Mouse (Mus musculus) myocyte (in vitro differentiated cells): ENCODE measurements around the gene Tprn. TPM values are rescaled to one million over a fixed set of nuclear protein-coding genes. Genes with fewer than 3 reads are reported as not detected.

Experiments
- H3K27me3 ChIP-seq: one replicate; pipeline ENCODE4 v1.6.1; 2011; ENCODE audit not compliant: control insufficient read depth, insufficient read depth, insufficient read length
- H3K36me3 ChIP-seq: one replicate; pipeline ENCODE4 v1.6.1; 2011; ENCODE audit not compliant: control insufficient read depth, insufficient read depth
- H3K4me2 ChIP-seq: one replicate; pipeline ENCODE4 v1.6.1; 2011; ENCODE audit warnings: low read depth, control low read depth
- H3K4me3 ChIP-seq: one replicate; pipeline ENCODE4 v1.5.1; 2011; ENCODE audit warnings: mild to moderate bottlenecking, control low read depth, moderate library complexity
- H3K79me2 ChIP-seq: one replicate; pipeline ENCODE4 v1.6.1; 2011; ENCODE audit not compliant: control insufficient read depth, insufficient read depth
- H3ac ChIP-seq: one replicate; pipeline ENCODE4 v1.6.1; 2011; ENCODE audit not compliant: control insufficient read depth, insufficient read length
- CEBPB ChIP-seq: IDR thresholded peaks from 2 replicates; pipeline ENCODE4 v1.6.1; 2011; ENCODE audit warnings: mild to moderate bottlenecking, moderate library complexity; ENCODE audit not compliant: poor library complexity, insufficient read depth, severe bottlenecking
- E2F4 ChIP-seq: IDR thresholded peaks from one replicate; pipeline ENCODE4 v1.6.1; 2011; ENCODE audit warnings: mild to moderate bottlenecking, control low read depth, moderate library complexity; ENCODE audit not compliant: insufficient read depth
- MAX ChIP-seq: IDR thresholded peaks from one replicate; pipeline ENCODE4 v1.6.1; 2011; ENCODE audit warnings: low read depth, mild to moderate bottlenecking, control low read depth
- MYOD1 ChIP-seq, 3 experiments: IDR thresholded peaks; one replicate each; pipeline ENCODE4 v1.6.1; 2011; ENCODE audit warnings: control low read depth in 2 of 3, low read depth in 2 of 3, mild to moderate bottlenecking in 2 of 3, moderate library complexity in 1 of 3; ENCODE audit not compliant: insufficient read length in 2 of 3, control insufficient read depth in 1 of 3
- MYOG ChIP-seq, 3 experiments: IDR thresholded peaks; one replicate each; pipeline ENCODE4 v1.6.1; 2011; ENCODE audit warnings: control low read depth in 2 of 3, low read depth in 2 of 3, mild to moderate bottlenecking in 2 of 3; ENCODE audit not compliant: insufficient read length in 2 of 3, control insufficient read depth in 1 of 3, insufficient read depth in 1 of 3
- POLR2A ChIP-seq: IDR thresholded peaks from one replicate; pipeline ENCODE4 v1.6.1; 2011; ENCODE audit warnings: low read depth, mild to moderate bottlenecking, control low read depth, moderate library complexity; ENCODE audit not compliant: insufficient read length
- POLR2AphosphoS2 ChIP-seq: IDR thresholded peaks from one replicate; pipeline ENCODE4 v1.6.1; 2011; ENCODE audit warnings: low read depth, control low read depth; ENCODE audit not compliant: insufficient read length
- REST ChIP-seq: IDR thresholded peaks from one replicate; pipeline ENCODE4 v1.6.1; 2011; ENCODE audit warnings: mild to moderate bottlenecking, control low read depth, moderate library complexity; ENCODE audit not compliant: insufficient read depth, insufficient read length
- SRF ChIP-seq: IDR thresholded peaks from one replicate; pipeline ENCODE4 v1.6.1; 2011; ENCODE audit warnings: low read depth; ENCODE audit not compliant: control insufficient read depth, insufficient read length
- TCF12 ChIP-seq: IDR thresholded peaks from one replicate; pipeline ENCODE4 v1.6.1; 2011; ENCODE audit warnings: mild to moderate bottlenecking, control low read depth; ENCODE audit not compliant: poor library complexity, insufficient read depth, severe bottlenecking
- TCF3 ChIP-seq: IDR thresholded peaks from one replicate; pipeline ENCODE4 v1.6.1; 2011; ENCODE audit warnings: low read depth, control low read depth; ENCODE audit not compliant: insufficient read length
- USF1 ChIP-seq: IDR thresholded peaks from one replicate; pipeline ENCODE4 v1.6.1; 2011; ENCODE audit warnings: low read depth, mild to moderate bottlenecking, control low read depth, moderate library complexity
- polyA plus RNA-seq: library from polyadenylated mRNA; unstranded; fragments of >200 nt; fragmentation: generic; extraction: Trizol; gene quantifications from one replicate; pipeline ENCODE4 v1.2.1, GENCODE M21; 2012; ENCODE audit warnings: missing spikeins

Tprn gene
- polyA plus RNA-seq, 1 experiment = 5.5 TPM

- peak overlapping the region; percentile 28 for H3K4me3 ChIP-seq
- no peaks in the 10 kb centered on the region for H3K36me3 ChIP-seq
- H3K4me2 ChIP-seq = peak overlapping the region; percentile 77
- no peaks in the 10 kb centered on the region for H3K79me2 ChIP-seq
- H3K27me3 ChIP-seq = no peaks in the 10 kb centered on the region
- H3ac ChIP-seq = no peak overlapping the region
- no peak for TF ChIP-seq REST
- no peak for TF ChIP-seq MYOD1 (IDR thresholded peaks at IDR 0.05; ENCODE audit: control insufficient read depth in 1 of 3, insufficient read length in 2 of 3, low read depth in 2 of 3)
- TF ChIP-seq MYOG (IDR thresholded peaks at IDR 0.05; ENCODE audit: control insufficient read depth in 1 of 3, insufficient read depth in 1 of 3, insufficient read length in 2 of 3, low read depth in 2 of 3) = no peak
- TF ChIP-seq POLR2A = no peak
- TF ChIP-seq USF1 = no peak
- TF ChIP-seq E2F4 = no peak
- TF ChIP-seq POLR2AphosphoS2 = no peak
- TF ChIP-seq CEBPB = no peak
- no peak for TF ChIP-seq TCF3
- no peak for TF ChIP-seq TCF12
- TF ChIP-seq MAX = no peak
- no peak for TF ChIP-seq SRF
Measured at GRCm38 (mm10) chr2:25264851-25265250, 2.4 kb downstream of the Tprn start.

GRCm38 (mm10) chr2:25265897-25266656, 3.7 kb downstream of the Tprn start:
- peak overlapping the region; percentile 77 for H3K4me2 ChIP-seq
- TF ChIP-seq MYOD1 (IDR thresholded peaks at IDR 0.05; ENCODE audit: control insufficient read depth in 1 of 3, insufficient read length in 2 of 3, low read depth in 2 of 3) (peak in 1 of 3 experiments; percentile 65), REST (no peak), POLR2A (no peak), MAX (no peak), E2F4 (no peak), MYOG (IDR thresholded peaks at IDR 0.05; ENCODE audit: control insufficient read depth in 1 of 3, insufficient read depth in 1 of 3, insufficient read length in 2 of 3, low read depth in 2 of 3) (peak in 1 of 3 experiments; percentile 61), TCF3 (no peak)
- no peaks in the 10 kb centered on the region for H3K27me3 ChIP-seq
- H3K36me3 ChIP-seq = no peaks in the 10 kb centered on the region
- peak overlapping the region; percentile 28 for H3K4me3 ChIP-seq
- peaks cover 10% of the 10 kb centered on the region for H3K79me2 ChIP-seq
- no peak overlapping the region for H3ac ChIP-seq

DNA sequence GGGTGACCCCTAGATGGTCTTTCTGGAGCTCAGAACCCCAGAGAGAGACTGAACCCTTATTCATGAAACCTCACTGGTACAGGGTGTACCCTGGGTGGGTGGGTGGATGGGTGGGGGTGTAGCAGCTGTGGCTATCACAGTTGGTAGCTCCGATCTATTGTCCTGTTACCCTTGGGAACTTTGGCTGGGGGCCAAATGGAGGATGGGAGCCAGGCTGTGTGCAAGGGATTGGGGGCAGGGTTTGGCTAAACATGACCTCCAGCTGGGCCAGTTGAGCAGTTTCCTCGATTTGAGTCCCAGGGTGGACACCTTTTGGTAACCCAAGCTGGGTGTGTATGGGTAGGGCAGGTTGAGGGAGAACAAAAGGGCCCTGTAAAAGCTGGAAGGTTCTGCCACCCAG, 4.3 kb downstream of the Tprn start:
- Histone ChIP-seq H3K79me2 (peaks cover 16% of the 10 kb centered on the region), H3K4me3 (peak overlapping the region; percentile 28), H3K27me3 (no peaks in the 10 kb centered on the region), H3K36me3 (no peaks in the 10 kb centered on the region), H3K4me2 (peak overlapping the region; percentile 77), H3ac (no peak overlapping the region)
- TF ChIP-seq E2F4 (no peak), MYOD1 (IDR thresholded peaks at IDR 0.05; ENCODE audit: control insufficient read depth in 1 of 3, insufficient read length in 2 of 3, low read depth in 2 of 3) (peak in 1 of 3 experiments; percentile 26)

DNA sequence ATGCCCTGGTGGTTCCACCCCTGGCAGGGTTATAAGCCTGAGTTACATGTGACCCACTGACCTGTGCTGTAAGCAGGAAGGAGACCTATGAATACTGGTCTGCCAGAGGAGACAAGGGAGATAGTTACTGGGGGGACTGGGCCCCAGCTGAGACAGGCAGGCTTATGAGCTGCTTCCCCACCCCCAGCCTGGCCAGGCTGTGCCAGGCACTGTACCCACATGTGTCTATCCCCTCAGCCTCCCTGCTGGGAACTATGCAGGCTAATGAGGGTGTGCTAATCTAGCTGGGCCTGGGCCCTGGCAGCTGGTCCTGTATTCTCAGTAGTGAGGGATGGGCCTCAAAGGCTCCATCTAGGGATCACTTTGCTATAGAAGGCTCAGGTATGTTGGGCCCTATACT, 4.8 kb downstream of the Tprn start:
- Histone ChIP-seq H3K4me2 (peak overlapping the region; percentile 21), H3K79me2 (peaks cover 18% of the 10 kb centered on the region), H3K27me3 (no peaks in the 10 kb centered on the region), H3K4me3 (peak overlapping the region; percentile 28), H3K36me3 (no peaks in the 10 kb centered on the region), H3ac (no peak overlapping the region)
- peak in 1 of 3 experiments; percentile 42 for TF ChIP-seq MYOD1 (IDR thresholded peaks at IDR 0.05; ENCODE audit: control insufficient read depth in 1 of 3, insufficient read length in 2 of 3, low read depth in 2 of 3)
- no peak for TF ChIP-seq MAX
- peak in 1 of 3 experiments; percentile 60 for TF ChIP-seq MYOG (IDR thresholded peaks at IDR 0.05; ENCODE audit: control insufficient read depth in 1 of 3, insufficient read depth in 1 of 3, insufficient read length in 2 of 3, low read depth in 2 of 3)

DNA sequence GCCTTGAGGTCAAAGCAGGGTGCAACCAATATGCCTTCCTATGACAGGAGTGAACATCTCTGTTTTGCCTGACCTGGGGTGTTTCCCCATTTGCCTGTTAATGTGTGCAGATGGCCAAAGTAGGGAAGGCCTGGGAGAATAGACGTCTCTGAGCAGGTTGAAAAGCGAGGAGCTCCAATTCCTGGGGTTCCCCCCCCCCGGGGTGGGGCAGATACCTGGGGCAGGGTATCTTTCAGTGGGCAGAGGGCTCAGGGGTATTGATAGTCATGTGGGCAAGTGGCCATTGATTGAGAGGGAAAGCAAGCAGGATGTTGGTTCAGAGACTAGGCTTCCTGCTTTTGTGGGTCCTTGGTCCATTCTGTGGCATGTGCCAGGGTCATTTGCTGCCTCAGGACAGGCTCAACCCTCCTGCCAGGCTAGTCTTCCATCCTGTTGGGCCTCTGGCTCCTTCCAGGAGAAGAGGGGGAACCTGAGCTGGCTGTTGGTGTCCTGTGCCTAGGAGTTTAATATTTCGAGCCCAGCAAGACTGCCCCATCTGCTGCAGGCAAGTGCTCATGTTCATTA, 5.4 kb downstream of the Tprn start:
- TF ChIP-seq POLR2AphosphoS2 (no peak), TCF12 (no peak), USF1 (no peak), MAX (no peak), MYOD1 (IDR thresholded peaks at IDR 0.05; ENCODE audit: control insufficient read depth in 1 of 3, insufficient read length in 2 of 3, low read depth in 2 of 3) (no peak), CEBPB (no peak), E2F4 (no peak), POLR2A (no peak), REST (no peak), TCF3 (no peak), MYOG (IDR thresholded peaks at IDR 0.05; ENCODE audit: control insufficient read depth in 1 of 3, insufficient read depth in 1 of 3, insufficient read length in 2 of 3, low read depth in 2 of 3) (no peak), SRF (no peak)
- Histone ChIP-seq H3K27me3 (no peaks in the 10 kb centered on the region), H3K36me3 (no peaks in the 10 kb centered on the region), H3K4me2 (peak overlapping the region; percentile 5), H3K4me3 (no peak overlapping the region), H3ac (no peak overlapping the region), H3K79me2 (peaks cover 23% of the 10 kb centered on the region)
